Mouse (Mus musculus) c-Kit-positive CD71-positive TER-119-negative erythroid progenitor cells, embryonic 14.5 days (primary cell): Measurements from ENCODE around the gene Fgf18.

Experiments used
- DNase-seq: peaks from one replicate; pipeline ENCODE4 v3.0.0-alpha.2; 2013; ENCODE audit warnings: low read depth

Gene Fgf18

DNA sequence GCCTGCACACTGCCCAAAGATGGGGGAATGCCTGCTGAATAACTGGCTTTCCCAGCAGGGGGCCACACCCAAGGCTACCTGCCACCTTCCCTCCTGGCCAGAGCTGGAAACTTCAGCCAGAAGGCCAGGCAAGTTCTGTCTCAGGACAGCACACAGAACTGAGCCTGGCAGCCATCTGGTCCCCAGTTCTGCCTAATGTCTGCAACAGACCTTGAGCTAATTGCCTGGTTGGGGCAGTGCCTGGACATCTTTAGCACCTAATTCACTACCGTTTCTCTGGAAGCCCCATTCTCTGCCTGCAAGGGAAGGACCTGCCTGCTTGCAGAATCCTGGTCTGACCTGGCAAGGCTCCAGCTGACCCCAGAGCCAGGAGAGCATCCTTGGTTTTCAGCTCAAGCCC is 34.8 kb downstream of the Fgf18 start:
- no peak for DNase-seq

DNA sequence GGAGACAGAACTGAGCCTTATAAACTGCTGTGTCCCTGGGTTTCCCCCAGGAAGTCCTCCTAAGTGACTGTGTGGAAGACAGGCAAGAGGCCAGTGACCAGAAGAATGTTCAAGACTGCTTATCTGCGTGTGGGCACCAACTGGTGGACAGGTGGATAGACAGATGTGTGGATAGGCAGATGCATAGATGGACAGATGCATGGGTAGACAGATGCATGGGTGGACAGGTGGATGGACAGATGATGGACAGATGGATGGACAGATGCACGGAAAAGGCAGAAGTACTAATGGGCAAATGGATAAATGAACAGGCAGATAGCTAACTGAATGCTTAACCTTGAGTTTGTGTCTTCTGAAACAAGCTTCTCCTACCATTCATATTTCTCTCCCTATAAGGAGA is 37.1 kb downstream of the Fgf18 start:
- DNase-seq = no peak

DNA sequence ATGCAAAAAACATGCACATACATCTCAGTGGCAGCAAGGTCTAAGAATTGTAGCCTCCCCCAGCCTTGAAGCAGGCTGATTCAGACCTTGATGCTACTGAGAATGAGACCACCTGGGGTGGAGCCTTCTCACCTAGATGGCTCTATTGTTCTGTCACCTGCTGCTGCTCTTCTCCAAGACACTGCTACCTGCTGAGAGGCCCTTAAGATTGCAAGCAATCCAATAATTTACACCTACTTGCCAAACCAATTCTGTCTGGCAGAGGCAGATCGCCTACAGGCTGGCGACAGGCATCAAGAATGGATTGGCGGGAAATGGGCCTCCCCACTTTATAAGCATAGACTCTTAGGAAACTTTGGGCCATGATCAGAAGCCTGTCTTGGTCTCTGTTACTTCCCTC is 39.7 kb downstream of the Fgf18 start:
- DNase-seq = no peak

DNA sequence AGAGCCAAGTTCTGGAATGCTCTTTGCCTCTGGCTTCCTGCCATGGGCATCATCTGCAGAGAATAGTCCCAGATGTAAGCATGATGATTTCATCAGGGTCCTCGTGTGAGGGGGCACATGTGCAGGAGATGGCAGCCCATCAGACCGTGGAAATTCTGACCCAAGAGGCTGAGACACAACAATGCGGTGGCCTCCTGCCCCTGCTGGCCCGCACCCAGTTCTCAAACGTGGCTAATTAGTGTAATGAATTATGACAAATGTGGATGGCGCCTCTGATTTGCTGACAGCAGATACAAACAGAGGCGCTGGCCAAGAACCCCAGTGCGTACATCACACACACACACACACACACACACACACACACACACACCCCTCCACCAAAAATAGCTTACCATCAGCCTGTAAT is 42.3 kb downstream of the Fgf18 start:
- no peak for DNase-seq

GRCm38 (mm10) chr11:33103291-33103943 is 43.8 kb downstream of the Fgf18 start:
- no peak for DNase-seq

DNA sequence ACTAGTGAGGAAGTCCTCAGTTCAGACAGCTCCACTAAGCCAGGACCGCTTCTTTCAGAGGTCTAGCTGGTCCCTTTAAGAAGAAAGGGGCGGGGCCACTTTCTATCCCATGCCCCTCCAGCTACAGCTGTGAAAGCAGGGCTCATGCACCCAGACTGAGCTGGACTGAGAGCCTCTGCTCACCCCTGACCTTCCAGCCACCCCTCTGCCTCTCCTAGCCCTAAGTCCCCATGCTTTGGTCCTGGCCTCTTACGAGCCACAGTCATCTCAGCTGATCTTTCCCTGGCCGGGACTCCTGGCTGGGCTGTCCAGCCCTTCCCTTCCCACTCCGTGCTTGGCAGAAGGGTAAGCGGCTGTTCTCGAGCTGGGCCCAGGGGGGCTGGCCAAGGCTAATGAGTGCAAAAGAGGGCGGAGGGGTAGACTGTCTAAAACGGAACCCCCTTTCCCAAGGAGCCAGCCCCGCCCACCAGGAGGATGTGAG is 47.1 kb downstream of the Fgf18 start:
- DNase-seq = no peak

GRCm38 (mm10) chr11:33099425-33099824 is 47.8 kb downstream of the Fgf18 start:
- DNase-seq = no peak

GRCm38 (mm10) chr11:33098446-33098845 is 48.8 kb downstream of the Fgf18 start:
- DNase-seq = no peak

DNA sequence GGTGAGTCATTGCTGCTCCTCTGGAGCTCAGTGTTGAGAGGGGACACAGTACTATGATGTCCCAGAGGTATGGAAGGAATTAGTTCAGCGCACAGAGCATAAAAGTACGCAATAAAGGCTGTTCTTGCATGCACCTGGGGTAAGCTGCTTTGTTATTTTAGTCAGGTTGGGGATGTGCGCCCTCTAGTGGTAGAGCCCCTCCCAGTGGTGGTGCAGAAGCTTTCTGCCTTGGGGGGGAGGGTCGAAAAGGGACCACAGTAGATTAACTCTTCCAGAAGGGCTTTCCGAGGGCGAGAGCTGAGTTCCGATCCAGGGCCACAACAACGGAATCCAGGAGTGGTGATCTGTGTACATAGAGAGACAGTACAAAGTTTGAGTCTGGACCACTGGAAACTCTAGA is 49.3 kb downstream of the Fgf18 start:
- DNase-seq = peak; percentile 19

GRCm38 (mm10) chr11:33089856-33090255 is 57.3 kb downstream of the Fgf18 start:
- no peak for DNase-seq

GRCm38 (mm10) chr11:33088181-33088580 is 59.0 kb downstream of the Fgf18 start:
- no peak for DNase-seq

DNA sequence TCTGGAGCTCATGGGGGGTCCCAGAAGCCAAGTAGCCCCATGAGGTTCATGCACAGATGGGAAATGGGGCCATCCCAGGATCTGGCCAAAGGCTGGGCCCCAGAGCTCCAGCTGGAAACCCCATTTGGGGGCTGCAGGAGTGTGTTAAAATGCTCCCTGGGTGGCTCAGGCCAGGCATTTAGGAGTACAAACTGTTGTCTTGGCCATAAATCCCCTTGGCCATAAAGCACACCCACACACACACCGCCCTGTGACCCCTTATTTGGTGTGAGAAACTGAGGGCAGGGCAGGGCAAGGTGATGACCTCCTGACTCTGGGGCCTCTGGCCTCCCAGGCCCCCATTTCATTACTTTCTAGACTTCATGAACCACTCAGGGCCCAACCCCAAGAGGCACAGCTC is 61.2 kb downstream of the Fgf18 start:
- DNase-seq = no peak

- no peak for DNase-seq
These were observed 61.7 kb downstream of the Fgf18 start for GRCm38 (mm10) chr11:33085514-33085913.

GRCm38 (mm10) chr11:33085054-33085453 is 62.1 kb downstream of the Fgf18 start:
- no peak for DNase-seq

DNA sequence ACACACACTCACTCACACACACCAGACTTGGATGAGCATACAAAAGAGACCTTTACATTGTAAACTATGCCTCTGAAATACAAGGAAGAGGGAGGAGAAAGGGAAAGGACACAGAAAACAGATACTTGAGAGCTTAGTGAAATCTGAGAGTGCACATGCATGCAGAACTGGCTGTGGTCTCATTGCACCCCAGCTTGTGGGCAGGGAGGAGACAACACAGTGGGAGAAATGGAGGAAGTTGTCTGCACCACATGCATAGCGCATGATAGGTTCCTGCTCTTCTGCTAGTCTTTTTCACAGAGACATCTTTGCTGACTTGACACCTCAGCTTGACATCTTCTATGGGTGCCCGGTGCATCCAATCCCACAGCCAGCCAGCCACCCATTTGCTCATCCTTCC is 63.2 kb downstream of the Fgf18 start:
- no peak for DNase-seq

- DNase-seq = no peak
These were observed 66.0 kb downstream of the Fgf18 start for GRCm38 (mm10) chr11:33081175-33081574.

- DNase-seq = no peak
These were observed 67.0 kb downstream of the Fgf18 start for GRCm38 (mm10) chr11:33080046-33080808.

GRCm38 (mm10) chr11:33079424-33079823 is 67.8 kb downstream of the Fgf18 start:
- no peak for DNase-seq

DNA sequence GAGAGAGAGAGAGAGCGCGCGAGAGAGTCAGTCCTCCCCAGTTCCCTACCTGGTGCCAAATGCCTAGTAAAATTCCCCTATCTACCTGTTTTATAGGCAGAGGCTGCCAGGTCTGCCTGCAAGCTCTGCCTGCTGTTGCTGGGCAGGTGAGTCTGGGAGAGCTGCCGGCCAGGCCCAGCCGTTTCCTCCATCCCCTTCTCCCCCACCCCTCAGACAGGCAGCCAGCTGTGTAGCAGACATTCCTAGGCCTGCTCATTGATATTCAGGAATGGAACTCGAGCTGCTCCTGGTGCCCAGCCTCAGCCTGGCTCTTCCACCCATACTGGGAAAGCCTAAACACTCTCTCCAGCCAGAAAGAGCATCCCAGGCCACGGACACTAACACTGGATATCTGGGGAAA is 69.2 kb downstream of the Fgf18 start:
- no peak for DNase-seq

DNA sequence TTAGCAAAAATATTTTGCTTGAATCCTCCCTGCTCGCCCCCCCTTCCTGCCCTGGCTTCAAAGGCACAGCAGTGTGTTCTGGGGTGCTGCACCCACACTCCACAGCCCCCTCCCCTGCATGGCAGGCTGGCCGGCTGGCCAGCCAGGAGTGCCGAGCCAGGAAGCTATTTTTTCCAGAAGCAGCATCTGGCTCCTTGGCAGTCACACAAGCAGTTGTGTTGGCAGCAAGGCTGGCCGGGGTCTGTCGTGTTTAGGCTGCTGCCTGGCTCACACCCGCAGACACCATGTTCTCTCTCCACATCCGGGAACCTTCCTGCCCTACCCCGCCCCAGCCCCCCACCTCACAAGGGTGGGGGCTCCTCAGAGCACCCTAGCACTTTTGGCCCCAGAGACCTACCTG is 71.9 kb downstream of the Fgf18 start:
- no peak for DNase-seq

GRCm38 (mm10) chr11:33074541-33074940 is 72.7 kb downstream of the Fgf18 start:
- DNase-seq = no peak

- DNase-seq = no peak
These were observed 75.8 kb downstream of the Fgf18 start for GRCm38 (mm10) chr11:33071358-33071922.

GRCm38 (mm10) chr11:33070520-33070919 is 76.7 kb downstream of the Fgf18 start:
- DNase-seq = no peak
